Mouse (Mus musculus): ENCODE data around the gene Rac2.

- no peak for TF ChIP-seq CTCF (conservative IDR thresholded peaks at IDR 0.05; ENCODE audit: insufficient read depth, insufficient read length, low read depth, low read length)
- no peak for TF ChIP-seq POLR2A (IDR thresholded peaks at IDR 0.05; ENCODE audit: low read depth, low read length)
Measured at GRCm38 (mm10) chr15:78601180-78601579, 28.6 kb upstream of the Rac2 start.
